Mouse (Mus musculus) cerebellum, adult 9-11 months (tissue): ENCODE data around the gene Cib4.

ENCODE experiments used
- DNase-seq: peaks from one replicate; pipeline ENCODE4 v3.0.0; 2022

The Cib4 gene

GRCm38 (mm10) chr5:30545698-30546097, at the start of gene Cib4:
TSS of gene Cib4 (minus strand) at chr5:30545836.
- no peak for DNase-seq

GRCm38 (mm10) chr5:30594953-30595560, 49.4 kb upstream of the Cib4 start:
- DNase-seq, result no peak

GRCm38 (mm10) chr5:30593811-30594504, 48.3 kb upstream of the Cib4 start:
- no peak for DNase-seq

GRCm38 (mm10) chr5:30593360-30593759, 47.7 kb upstream of the Cib4 start:
- DNase-seq, result no peak

- DNase-seq, result peak; percentile 85
Observed at GRCm38 (mm10) chr5:30592279-30592980, 46.8 kb upstream of the Cib4 start.

- DNase-seq, result no peak
Observed at GRCm38 (mm10) chr5:30591786-30592185, 46.1 kb upstream of the Cib4 start.

- DNase-seq, result peak; percentile 98
Observed at GRCm38 (mm10) chr5:30591205-30591731, 45.6 kb upstream of the Cib4 start.

- DNase-seq, result peak; percentile 59
Observed at GRCm38 (mm10) chr5:30590231-30590630, 44.6 kb upstream of the Cib4 start.

- peak; percentile 89 for DNase-seq
Observed at GRCm38 (mm10) chr5:30589546-30589945, 43.9 kb upstream of the Cib4 start.

- DNase-seq, result no peak
Observed at GRCm38 (mm10) chr5:30589069-30589468, 43.4 kb upstream of the Cib4 start.

- peak; percentile 83 for DNase-seq
Observed at GRCm38 (mm10) chr5:30588301-30588968, 42.8 kb upstream of the Cib4 start.

- DNase-seq, result peak; percentile 76
Observed at GRCm38 (mm10) chr5:30587681-30588300, 42.2 kb upstream of the Cib4 start, which contains the start of gene Kcnk3. TSS of gene Kcnk3 (plus strand) at chr5:30588170.

GRCm38 (mm10) chr5:30587101-30587500, 41.5 kb upstream of the Cib4 start:
- peak; percentile 76 for DNase-seq

GRCm38 (mm10) chr5:30586616-30587015, 41.0 kb upstream of the Cib4 start:
- peak; percentile 91 for DNase-seq

GRCm38 (mm10) chr5:30582017-30582416, 36.4 kb upstream of the Cib4 start:
- DNase-seq, result peak; percentile 10

GRCm38 (mm10) chr5:30580725-30581124, 35.1 kb upstream of the Cib4 start:
- peak; percentile 25 for DNase-seq

GRCm38 (mm10) chr5:30578445-30579080, 32.9 kb upstream of the Cib4 start:
- no peak for DNase-seq

GRCm38 (mm10) chr5:30577654-30578310, 32.1 kb upstream of the Cib4 start:
- peak; percentile 90 for DNase-seq

- peak; percentile 54 for DNase-seq
Observed at GRCm38 (mm10) chr5:30577251-30577650, 31.6 kb upstream of the Cib4 start.

GRCm38 (mm10) chr5:30576233-30576632, 30.6 kb upstream of the Cib4 start:
- peak; percentile 28 for DNase-seq

GRCm38 (mm10) chr5:30574367-30574766, 28.7 kb upstream of the Cib4 start:
- DNase-seq, result peak; percentile 5
